Comparison of ENCODE assay signal across 26 mouse cellular contexts in genomic region chr8:46904731-46905130, GRCm38 (mm10).
A peak's percentile ranks its signal among the peaks of the same experiment; 100 is the strongest.
DNase-seq lines count a peak whose midpoint lies in the region; ATAC-seq and TF ChIP-seq lines count a peak whose summit lies in the region.
"Had no signal": no experiment of that assay in that cellular context is flagged by ENCODE, and none has a peak within 500 bp of the region (broad histone marks: within the 10 kb centered on the region; RNA-seq: fewer than 3 reads in every experiment).

No protein-coding gene starts in this region.

- 0 out of 2 replicates have a peak overlapping the region, but pooled peaks have one; percentile 2 for H3K27ac ChIP-seq in liver, adult 2 months (replicated peaks; ENCODE audit: insufficient read depth, low read depth, low read length)
- no peak overlapping the region for H3K27ac ChIP-seq in liver, embryonic 12.5 days
- H3K27ac ChIP-seq: embryonic facial prominence, embryonic 10.5 days; embryonic facial prominence, embryonic 12.5 days; forebrain, embryonic 10.5 days; forebrain, embryonic 12.5 days had no signal

- H3K79me2 ChIP-seq in liver, adult 2 months (ENCODE audit: control insufficient read depth, insufficient read depth, low read length), result no peaks in the 10 kb centered on the region

- no peaks in the 10 kb centered on the region for H3K9me3 ChIP-seq in liver, embryonic 12.5 days (replicated peaks)
- H3K9me3 ChIP-seq: embryonic facial prominence, embryonic 10.5 days; embryonic facial prominence, embryonic 12.5 days; forebrain, embryonic 10.5 days; forebrain, embryonic 12.5 days had no signal

- H3K27me3 ChIP-seq in liver, adult 2 months (ENCODE audit: control insufficient read depth, insufficient read depth, low read length), result no peaks in the 10 kb centered on the region
- no peaks in the 10 kb centered on the region for H3K27me3 ChIP-seq in liver, embryonic 12.5 days (replicated peaks)
- H3K27me3 ChIP-seq: CH12.LX; embryonic facial prominence, embryonic 12.5 days had no signal

- TF ChIP-seq CTCF in liver, adult 2 months (IDR thresholded peaks at IDR 0.05; ENCODE audit: low read depth, low read length), result no peak

- 42% methylated on average over 3 of the region's 3 CpGs for WGBS in liver, adult 2 months
- WGBS in liver, embryonic 12.5 days (ENCODE audit: insufficient replicate concordance), result 39% methylated on average over 3 of the region's 3 CpGs

- no peak overlapping the region for H3K4me3 ChIP-seq in liver, adult 2 months (ENCODE audit: insufficient read depth, low read depth, low read length)
- H3K4me3 ChIP-seq in liver, embryonic 12.5 days, result no peak overlapping the region
- H3K4me3 ChIP-seq: embryonic facial prominence, embryonic 10.5 days; embryonic facial prominence, embryonic 12.5 days; forebrain, embryonic 10.5 days; forebrain, embryonic 12.5 days had no signal

- DNase-seq in liver, adult 2 months (ENCODE audit: extremely low read depth, low read depth, low spot score), result peak; percentile 76
- peak; percentile 11 for DNase-seq in ZHBTc4 (ENCODE audit: low read depth, low spot score)
- peak; percentile 9 for DNase-seq in gonadal fat pad, adult 2 months (ENCODE audit: low read depth)
- no peak for DNase-seq in gastrocnemius, postnatal 25 days
- DNase-seq in cerebellum, adult 9-10 months, result no peak
- DNase-seq in adrenal gland, adult (ENCODE audit: inconsistent age in 2 of 2, low spot score in 1 of 2), result no peak
- DNase-seq: adrenal gland, adult 2 months; adrenal gland, postnatal 10 days; adrenal gland, postnatal 25 days; B cell, adult 2 months; cerebellum, adult 11 months; cerebellum, adult 18-20 months; cerebellum, adult 8-10 months; cerebellum, postnatal 10 days; cerebellum, postnatal 25 days had no signal

- no peak for TF ChIP-seq POLR2A in liver, adult 2 months (IDR thresholded peaks at IDR 0.05; ENCODE audit: extremely low read depth, insufficient read depth, low read length)

- H3K9ac ChIP-seq in liver, adult 2 months (ENCODE audit: low read depth, low read length), result no peak overlapping the region
- no peak overlapping the region for H3K9ac ChIP-seq in liver, embryonic 12.5 days
- H3K9ac ChIP-seq: embryonic facial prominence, embryonic 12.5 days; forebrain, embryonic 12.5 days had no signal

- H3K4me2 ChIP-seq in liver, embryonic 12.5 days, result no peak overlapping the region
- H3K4me2 ChIP-seq: embryonic facial prominence, embryonic 12.5 days; forebrain, embryonic 12.5 days had no signal

- peaks cover 6% of the 10 kb centered on the region for H3K4me1 ChIP-seq in liver, adult 2 months (ENCODE audit: control insufficient read depth, insufficient read depth, low read length)
- H3K4me1 ChIP-seq in liver, embryonic 12.5 days, result no peaks in the 10 kb centered on the region
- H3K4me1 ChIP-seq: embryonic facial prominence, embryonic 12.5 days had no signal

- no peaks in the 10 kb centered on the region for H3K36me3 ChIP-seq in liver, adult 2 months (ENCODE audit: control insufficient read depth, insufficient read depth, low read length)
- no peaks in the 10 kb centered on the region for H3K36me3 ChIP-seq in liver, embryonic 12.5 days
- H3K36me3 ChIP-seq: embryonic facial prominence, embryonic 10.5 days; embryonic facial prominence, embryonic 12.5 days; forebrain, embryonic 10.5 days; forebrain, embryonic 12.5 days; G1E had no signal

- ATAC-seq in liver, embryonic 12.5 days, result no peak
- ATAC-seq: activated CD4-positive, CD25-positive, alpha-beta regulatory T cell, adult 4 months; CD4-positive, CD25-positive, alpha-beta regulatory T cell, adult 4 months; forebrain, embryonic 14.5 days; forebrain, embryonic 16.5 days had no signal

Comparison
In these comparisons a context has a peak if more than half of its experiments do, and no peak if none do; other contexts are left out.
1. DNase-seq: peak in liver, adult 2 months (single experiment), ZHBTc4 (single experiment) and gonadal fat pad, adult 2 months (single experiment); none in gastrocnemius, postnatal 25 days (single experiment), cerebellum, adult 9-10 months (single experiment) and adrenal gland, adult (0 of 2).